Mouse (Mus musculus) heart, embryonic 14.5 days (tissue): ENCODE results near the gene Rnaset2a. TPM values are rescaled to one million over a fixed set of nuclear protein-coding genes. Genes with fewer than 3 reads are reported as not detected.
"Not testable (repeated sequence)": the region's sequence is repeated elsewhere in the genome, so short reads cannot be mapped to it uniquely, and the experiment has no call there.

Experiments
- ATAC-seq: fragments of 200-750 bp; cut with Nextera tagmentation; 2 replicates; pipeline ENCODE4 v1.8.0; 2017; ENCODE audit warnings: low read depth, moderate TSS enrichment; ENCODE audit not compliant: insufficient number of reproducible peaks, insufficient read depth, low FRiP score
- H3K27ac ChIP-seq, 2 experiments: fragments of 200-500 bp in 1 of 2; fragments of 300-500 bp in 1 of 2; sonication (generic) in 1 of 2; replicated peaks in 1 of 2; 2 replicates each; pipeline ENCODE4 v1.5.1; 2012 to 2014; ENCODE audit warnings: low read depth in 2 of 2, low read length in 2 of 2, control low read depth in 1 of 2, mild to moderate bottlenecking in 1 of 2, mixed read lengths in 1 of 2; ENCODE audit not compliant: control insufficient read depth in 1 of 2, insufficient read depth in 1 of 2
- H3K27me3 ChIP-seq: fragments of 300-500 bp; sonication (generic); 2 replicates; pipeline ENCODE4 v1.6.1; 2014; ENCODE audit warnings: mild to moderate bottlenecking, low read length, control low read depth; ENCODE audit not compliant: control insufficient read depth, insufficient read depth
- H3K36me3 ChIP-seq: fragments of 300-500 bp; sonication (generic); 2 replicates; pipeline ENCODE4 v1.6.1; 2014; ENCODE audit warnings: mild to moderate bottlenecking, control low read depth, low read length, mixed read lengths; ENCODE audit not compliant: control insufficient read depth, insufficient read depth
- H3K4me1 ChIP-seq, 2 experiments: fragments of 200-500 bp in 1 of 2; fragments of 300-500 bp in 1 of 2; sonication (generic) in 1 of 2; 2 replicates each; pipeline ENCODE4 v1.6.1; 2012 to 2014; ENCODE audit warnings: low read length in 2 of 2, control low read depth in 1 of 2, mixed read lengths in 1 of 2; ENCODE audit not compliant: control insufficient read depth in 2 of 2, insufficient read depth in 2 of 2
- H3K4me2 ChIP-seq: fragments of 300-500 bp; sonication (generic); 2 replicates; pipeline ENCODE4 v1.6.1; 2014; ENCODE audit warnings: mild to moderate bottlenecking, low read length
- H3K4me3 ChIP-seq, 2 experiments: fragments of 200-500 bp in 1 of 2; fragments of 300-500 bp in 1 of 2; sonication (generic) in 1 of 2; 2 replicates each; pipeline ENCODE4 v1.5.1; 2012 to 2014; ENCODE audit warnings: low read length in 2 of 2, mild to moderate bottlenecking in 2 of 2, control low read depth in 1 of 2, low read depth in 1 of 2, moderate library complexity in 1 of 2; ENCODE audit not compliant: control insufficient read depth in 1 of 2, insufficient read depth in 1 of 2
- H3K9ac ChIP-seq: fragments of 300-500 bp; sonication (generic); 2 replicates; pipeline ENCODE4 v1.6.1; 2014; ENCODE audit warnings: mild to moderate bottlenecking, low read length
- H3K9me3 ChIP-seq: fragments of 300-500 bp; sonication (generic); 2 replicates; pipeline ENCODE4 v1.6.1; 2016; ENCODE audit warnings: low read length, control low read depth; ENCODE audit not compliant: control insufficient read depth
- WGBS: fragments of 180-500 bp; shearing (Covaris S2); extraction: QIAGEN DNeasy Blood & Tissue Kit; methylation state at CpG from one replicate; pipeline ENCODE4 v1.1.7; 2014; 5-methylcytosine and 5-hydroxymethylcytosine counted together
- polyA plus RNA-seq: library from polyadenylated mRNA; unstranded; fragments of >200 nt; fragmentation: Nextera tagmentation; extraction: Ambion mirVana; gene quantifications from 2 replicates; pipeline ENCODE4 v1.2.1, GENCODE M21; 2014

The Rnaset2a gene
- 39.7 and 43.1 TPM in 2 replicates for polyA plus RNA-seq

GRCm38 (mm10) chr17:8147439-8148316, at the start of gene Rnaset2a, which contains the start of gene Gm49673:
TSS of gene Rnaset2a (minus strand) at chr17:8148097.
TSS of gene Gm49673 (minus strand) at chr17:8147788.
- H3K27ac ChIP-seq, result peak within 1 kb of the TSS in 1 of 2 experiments; percentile 44; a peak in 2 of 4 replicates
- H3K27me3 ChIP-seq, H3K9me3 ChIP-seq, H3K36me3 ChIP-seq, H3K4me1 ChIP-seq: not testable (repeated sequence)
- WGBS, result 2% methylated on average over 49 of the region's 67 CpGs
- H3K9ac ChIP-seq, result peak within 1 kb of the TSS; percentile 78
- ATAC-seq, result peak; percentile 98
- H3K4me3 ChIP-seq, result peak within 1 kb of the TSS; percentile 50 to 69
- peak within 1 kb of the TSS; percentile 58 for H3K4me2 ChIP-seq

- no peak for ATAC-seq
- no peak overlapping the region for H3K9ac ChIP-seq
- WGBS, result 74% methylated on average over 3 of the region's 3 CpGs
- no peak overlapping the region for H3K4me3 ChIP-seq
- H3K9me3 ChIP-seq, result no peaks in the 10 kb centered on the region
- no peak overlapping the region for H3K27ac ChIP-seq
- H3K27me3 ChIP-seq, result no peaks in the 10 kb centered on the region
- H3K4me2 ChIP-seq, result no peak overlapping the region
- peaks cover 3 to 11% of the 10 kb centered on the region in 2 experiments; a peak in 3 of 4 replicates for H3K4me1 ChIP-seq
- peaks cover 38% of the 10 kb centered on the region for H3K36me3 ChIP-seq
Measured at GRCm38 (mm10) chr17:8197652-8198051, 49.8 kb upstream of the Rnaset2a start.

- H3K27me3 ChIP-seq, result no peaks in the 10 kb centered on the region
- H3K36me3 ChIP-seq, result peaks cover 53% of the 10 kb centered on the region
- no peak for ATAC-seq
- no peaks in the 10 kb centered on the region for H3K9me3 ChIP-seq
- no peak overlapping the region for H3K4me2 ChIP-seq
- H3K4me1 ChIP-seq, result peaks cover 3 to 11% of the 10 kb centered on the region in 2 experiments; a peak in 3 of 4 replicates
- H3K9ac ChIP-seq, result no peak overlapping the region
- no peak overlapping the region for H3K27ac ChIP-seq
- 71% methylated on average over 8 of the region's 8 CpGs for WGBS
- H3K4me3 ChIP-seq, result no peak overlapping the region
Measured at GRCm38 (mm10) chr17:8195685-8196376, 47.9 kb upstream of the Rnaset2a start.

GRCm38 (mm10) chr17:8193678-8194077, 45.8 kb upstream of the Rnaset2a start:
- peak; percentile 61; the same call in 1 of the 2 replicates for ATAC-seq
- WGBS, result 59% methylated on average over 8 of the region's 8 CpGs
- peaks cover 5 to 11% of the 10 kb centered on the region in 2 experiments; a peak in 3 of 4 replicates for H3K4me1 ChIP-seq
- H3K4me3 ChIP-seq, result no peak overlapping the region
- H3K4me2 ChIP-seq, result no peak overlapping the region
- no peaks in the 10 kb centered on the region for H3K9me3 ChIP-seq
- H3K27ac ChIP-seq, result peak overlapping the region; percentile 14 to 72; a peak in 3 of 4 replicates
- no peaks in the 10 kb centered on the region for H3K27me3 ChIP-seq
- no peak overlapping the region for H3K9ac ChIP-seq
- H3K36me3 ChIP-seq, result peaks cover 74% of the 10 kb centered on the region

- H3K4me3 ChIP-seq, result no peak overlapping the region
- peaks cover 86% of the 10 kb centered on the region for H3K36me3 ChIP-seq
- H3K27me3 ChIP-seq, result no peaks in the 10 kb centered on the region
- no peak overlapping the region for H3K9ac ChIP-seq
- H3K4me1 ChIP-seq, result peaks cover 5 to 14% of the 10 kb centered on the region in 2 experiments; a peak in 3 of 4 replicates
- peak overlapping the region; percentile 34 to 70; a peak in 2 of 4 replicates for H3K27ac ChIP-seq
- 44% methylated on average over 7 of the region's 7 CpGs for WGBS
- H3K9me3 ChIP-seq, result no peaks in the 10 kb centered on the region
- ATAC-seq, result no peak
- H3K4me2 ChIP-seq, result no peak overlapping the region
Measured at GRCm38 (mm10) chr17:8184217-8184616, 36.3 kb upstream of the Rnaset2a start.

GRCm38 (mm10) chr17:8183815-8184214, 35.9 kb upstream of the Rnaset2a start:
- H3K9me3 ChIP-seq, result no peaks in the 10 kb centered on the region
- peaks cover 82% of the 10 kb centered on the region for H3K36me3 ChIP-seq
- no peak overlapping the region for H3K4me3 ChIP-seq
- H3K27me3 ChIP-seq, result no peaks in the 10 kb centered on the region
- peaks cover 5 to 14% of the 10 kb centered on the region in 2 experiments; a peak in 3 of 4 replicates for H3K4me1 ChIP-seq
- H3K4me2 ChIP-seq, result no peak overlapping the region
- 44% methylated on average over 5 of the region's 5 CpGs for WGBS
- peak overlapping the region; percentile 34 to 70; a peak in 2 of 4 replicates for H3K27ac ChIP-seq
- ATAC-seq, result peak; percentile 61; the same call in 1 of the 2 replicates
- H3K9ac ChIP-seq, result no peak overlapping the region

GRCm38 (mm10) chr17:8177090-8177489, 29.2 kb upstream of the Rnaset2a start:
- Histone ChIP-seq H3K27ac (no peak overlapping the region), H3K9ac (no peak overlapping the region), H3K4me2 (no peak overlapping the region), H3K27me3 (no peaks in the 10 kb centered on the region), H3K4me3 (no peak overlapping the region), H3K36me3 (peaks cover 87% of the 10 kb centered on the region), H3K4me1 (no peaks in the 10 kb centered on the region), H3K9me3 (no peaks in the 10 kb centered on the region)
- ATAC-seq, result no peak
- 96% methylated on average over 5 of the region's 5 CpGs for WGBS
